Comparison of ENCODE assay signal across 8 mouse cellular contexts in genomic region chr4:5327171-5327661, GRCm38 (mm10).
DNase-seq lines count a peak whose midpoint lies in the region; ATAC-seq and TF ChIP-seq lines count a peak whose summit lies in the region.

No protein-coding gene starts in this region.

- peaks cover 21% of the 10 kb centered on the region for H3K27me3 ChIP-seq in heart, embryonic 12.5 days (replicated peaks)
- H3K27me3 ChIP-seq in heart, adult 2 months (ENCODE audit: control insufficient read depth, insufficient read depth, low read length) = no peaks in the 10 kb centered on the region
- no peaks in the 10 kb centered on the region for H3K27me3 ChIP-seq in liver, embryonic 11.5 days (replicated peaks; ENCODE audit: control insufficient read depth, insufficient read depth, low read length)
- no peaks in the 10 kb centered on the region for H3K27me3 ChIP-seq in liver, embryonic 14.5 days (ENCODE audit: control insufficient read depth, insufficient read depth, low read length)

- DNase-seq in heart, adult 2 months = no peak
- no peak for DNase-seq in liver, embryonic 11.5 days (ENCODE audit: low spot score)
- DNase-seq in liver = no peak
- DNase-seq in c-Kit-positive CD71-positive TER-119-positive erythroid progenitor cells, embryonic 14.5 days (ENCODE audit: low spot score) = peak; percentile 1
- DNase-seq in liver, embryonic 14.5 days (ENCODE audit: low read depth in 3 of 3, low spot score in 3 of 3) = peak in 2 of 3 experiments; percentile 0 to 2
- DNase-seq in urinary bladder, adult 2 months (ENCODE audit: low spot score) = no peak
- no peak for DNase-seq in ovary, adult 18-20 months (ENCODE audit: low spot score)

- H3K9me3 ChIP-seq in heart, embryonic 12.5 days (replicated peaks) = no peaks in the 10 kb centered on the region
- no peaks in the 10 kb centered on the region for H3K9me3 ChIP-seq in liver, embryonic 11.5 days (ENCODE audit: control insufficient read depth, low read length)
- H3K9me3 ChIP-seq in liver, embryonic 14.5 days (ENCODE audit: control insufficient read depth, low read length) = no peaks in the 10 kb centered on the region

- H3K4me3 ChIP-seq in heart, embryonic 12.5 days = no peak overlapping the region
- no peak overlapping the region for H3K4me3 ChIP-seq in heart, adult 2 months
- no peak overlapping the region for H3K4me3 ChIP-seq in liver, embryonic 11.5 days (ENCODE audit: low read depth, low read length)
- H3K4me3 ChIP-seq in liver, embryonic 14.5 days (ENCODE audit: insufficient read depth in 1 of 2, low read depth in 2 of 2, low read length in 2 of 2) = no peak overlapping the region

- no peak overlapping the region for H3K9ac ChIP-seq in heart, embryonic 12.5 days
- H3K9ac ChIP-seq in heart, adult 2 months (ENCODE audit: low read depth, low read length) = no peak overlapping the region
- no peak overlapping the region for H3K9ac ChIP-seq in liver, embryonic 11.5 days (ENCODE audit: low read depth, low read length)
- no peak overlapping the region for H3K9ac ChIP-seq in liver, embryonic 14.5 days (replicated peaks)

- H3K36me3 ChIP-seq in heart, embryonic 12.5 days = no peaks in the 10 kb centered on the region
- no peaks in the 10 kb centered on the region for H3K36me3 ChIP-seq in heart, adult 2 months (ENCODE audit: control insufficient read depth, insufficient read depth, low read length)
- no peaks in the 10 kb centered on the region for H3K36me3 ChIP-seq in liver, embryonic 11.5 days (ENCODE audit: control insufficient read depth, insufficient read depth, low read length)
- no peaks in the 10 kb centered on the region for H3K36me3 ChIP-seq in liver, embryonic 14.5 days (replicated peaks; ENCODE audit: control insufficient read depth, insufficient read depth, low read depth)

- 4% methylated on average over 2 of the region's 2 CpGs for WGBS in heart, embryonic 12.5 days
- WGBS in heart, adult 2 months = 6% methylated on average over 2 of the region's 2 CpGs
- WGBS in liver, embryonic 11.5 days = 28% methylated on average over 2 of the region's 2 CpGs
- 16% methylated on average over 2 of the region's 2 CpGs for WGBS in liver, embryonic 14.5 days (ENCODE audit: insufficient replicate concordance)

- no peak for TF ChIP-seq CTCF in heart, adult 2 months (IDR thresholded peaks at IDR 0.05)
- TF ChIP-seq CTCF in liver, embryonic 14.5 days (IDR thresholded peaks at IDR 0.05; ENCODE audit: low read depth) = no peak

- intact Hi-C loops in heart, adult 2 months (cut with DNase I) = no loop called here

- H3K27ac ChIP-seq in heart, embryonic 12.5 days (ENCODE audit: poor library complexity, severe bottlenecking) = no peak overlapping the region
- no peak overlapping the region for H3K27ac ChIP-seq in heart, adult 2 months
- no peak overlapping the region for H3K27ac ChIP-seq in liver, embryonic 11.5 days (ENCODE audit: low read depth, low read length)
- no peak overlapping the region for H3K27ac ChIP-seq in liver, embryonic 14.5 days

- 0 out of 2 replicates have a peak overlapping the region, but pooled peaks have one; percentile 8 for H3K4me2 ChIP-seq in heart, embryonic 12.5 days
- H3K4me2 ChIP-seq in liver, embryonic 11.5 days = no peak overlapping the region
- H3K4me2 ChIP-seq in liver, embryonic 14.5 days (ENCODE audit: low read depth) = no peak overlapping the region

- no peaks in the 10 kb centered on the region for H3K79me2 ChIP-seq in heart, adult 2 months (replicated peaks; ENCODE audit: control insufficient read depth, insufficient read depth, low read length)

- peak; percentile 72; the same call in 1 of the 2 replicates for ATAC-seq in heart, embryonic 12.5 days (ENCODE audit: insufficient number of reproducible peaks, low FRiP score)
- ATAC-seq in liver, embryonic 11.5 days (replicated peaks; ENCODE audit: low FRiP score) = peak; percentile 68
- peak; percentile 76 for ATAC-seq in liver, embryonic 14.5 days (ENCODE audit: insufficient read depth)

- no peak for TF ChIP-seq EP300 in heart, adult 2 months (IDR thresholded peaks at IDR 0.05; ENCODE audit: insufficient read depth, low read depth, low read length)
- peak; percentile 52 for TF ChIP-seq EP300 in liver, embryonic 14.5 days (IDR thresholded peaks at IDR 0.05; ENCODE audit: low read depth)

- no peak for TF ChIP-seq POLR2A in heart, adult 2 months (IDR thresholded peaks at IDR 0.05; ENCODE audit: insufficient read depth, low read depth, low read length)

- H3K4me1 ChIP-seq in heart, embryonic 12.5 days (replicated peaks) = peaks cover 12% of the 10 kb centered on the region
- H3K4me1 ChIP-seq in heart, adult 2 months (ENCODE audit: control insufficient read depth, insufficient read depth, low read length) = no peaks in the 10 kb centered on the region; the same call in 1 of the 2 replicates
- no peaks in the 10 kb centered on the region for H3K4me1 ChIP-seq in liver, embryonic 11.5 days (replicated peaks; ENCODE audit: control insufficient read depth, insufficient read depth, low read length)
- no peaks in the 10 kb centered on the region for H3K4me1 ChIP-seq in liver, embryonic 14.5 days (replicated peaks; ENCODE audit: control insufficient read depth in 2 of 2, insufficient read depth in 2 of 2, low read length in 1 of 2)

Comparison
In these comparisons a context has a peak if more than half of its experiments do, and no peak if none do; other contexts are left out.
1. DNase-seq: peak in c-Kit-positive CD71-positive TER-119-positive erythroid progenitor cells, embryonic 14.5 days (single experiment) and liver, embryonic 14.5 days (2 of 3); none in heart, adult 2 months (0 of 2), liver, embryonic 11.5 days (single experiment), liver (single experiment), urinary bladder, adult 2 months (single experiment) and ovary, adult 18-20 months (single experiment).
2. Peak in every context shown above with its lines, with median percentiles within 50 percentile points of each other: ATAC-seq.